ENCODE assay signal across 9 mouse cellular contexts in the genomic region with DNA sequence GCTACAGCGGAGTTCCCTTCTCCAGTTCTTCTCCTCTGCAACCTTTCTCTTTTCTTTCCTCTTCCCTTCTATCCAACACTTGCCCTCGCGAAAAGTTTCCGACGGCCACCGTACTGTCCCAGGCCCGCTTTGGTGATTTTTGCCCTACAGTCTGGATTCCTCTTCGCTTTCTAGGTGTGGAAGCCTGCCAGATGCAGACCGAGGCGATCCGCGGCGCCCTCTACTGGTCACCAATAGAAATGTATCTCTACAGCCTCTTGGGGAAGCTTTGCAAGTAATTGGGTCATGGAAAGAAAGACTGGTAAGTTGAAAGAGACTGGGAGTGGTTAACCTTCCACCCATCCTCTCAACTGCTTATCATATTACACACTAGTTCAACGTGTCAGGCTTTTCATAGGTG. TPM values are rescaled to one million over a fixed set of nuclear protein-coding genes. Genes with fewer than 3 reads are reported as not detected.
DNase-seq lines count a peak whose midpoint lies in the region; ATAC-seq and TF ChIP-seq lines count a peak whose summit lies in the region.
"Had no signal": no experiment of that assay in that cellular context is flagged by ENCODE, and none has a peak within 500 bp of the region (broad histone marks: within the 10 kb centered on the region; RNA-seq: fewer than 3 reads in every experiment).

No protein-coding gene starts in this region.

- peak; percentile 58 for TF ChIP-seq CTCF in lung, adult 2 months (IDR thresholded peaks at IDR 0.05; ENCODE audit: insufficient read depth, low read length)

- ATAC-seq in heart, embryonic 12.5 days (ENCODE audit: insufficient number of reproducible peaks, low FRiP score) = no peak

- H3K36me3 ChIP-seq in heart, embryonic 12.5 days = no peaks in the 10 kb centered on the region

- H3K27ac ChIP-seq in heart, embryonic 12.5 days (ENCODE audit: poor library complexity, severe bottlenecking) = no peak overlapping the region

- peaks cover 81% of the 10 kb centered on the region for H3K27me3 ChIP-seq in heart, embryonic 12.5 days (replicated peaks)

- peak overlapping the region; percentile 51 for H3K4me2 ChIP-seq in heart, embryonic 12.5 days

- no peak overlapping the region for H3K4me3 ChIP-seq in heart, embryonic 12.5 days
- H3K4me3 ChIP-seq in lung, adult 2 months (replicated peaks; ENCODE audit: extremely low read depth, low read depth, low read length) = no peak overlapping the region

- TF ChIP-seq POLR2A in lung, adult 2 months (IDR thresholded peaks at IDR 0.05; ENCODE audit: borderline replicate concordance, extremely low read depth, low read depth, low read length) = no peak

- DNase-seq in CD4-positive, CD25-positive, alpha-beta regulatory T cell, adult 2 months (ENCODE audit: low read depth, low spot score) = peak; percentile 49
- DNase-seq in adrenal gland, postnatal 14 days = peak; percentile 85
- DNase-seq in embryo, embryonic 9.5 days (ENCODE audit: extremely low spot score) = peak; percentile 77
- DNase-seq in kidney, postnatal 10 days = peak; percentile 83
- DNase-seq in lung, adult 2 months = peak; percentile 79
- peak; percentile 91 for DNase-seq in retina, embryonic 14.5 days (ENCODE audit: low spot score)
- no peak for DNase-seq in T-cell, adult 2 months (ENCODE audit: low spot score)

- WGBS in heart, embryonic 12.5 days = 2% methylated on average over 14 of the region's 14 CpGs
- 2% methylated on average over 14 of the region's 14 CpGs for WGBS in lung, adult 2 months

- H3K9me3 ChIP-seq in heart, embryonic 12.5 days (replicated peaks) = no peaks in the 10 kb centered on the region

- H3K4me1 ChIP-seq in heart, embryonic 12.5 days (replicated peaks) = peaks cover 9% of the 10 kb centered on the region
- peaks cover 5% of the 10 kb centered on the region; the same call in 1 of the 2 replicates for H3K4me1 ChIP-seq in lung, adult 2 months (ENCODE audit: control insufficient read depth, insufficient read depth, low read length)

- no peak overlapping the region for H3K9ac ChIP-seq in heart, embryonic 12.5 days

RNA-seq across cellular contexts. Expression of a gene that starts 4.4 kb away (rescaled TPM):
- not detected in 2 replicates for total RNA-seq in adrenal gland, postnatal 14 days (2021)
- polyA plus RNA-seq in heart, embryonic 12.5 days (2016; fragmentation: Nextera tagmentation; extraction: Ambion mirVana) = 0.11 and 1.3 TPM in 2 replicates
- polyA plus RNA-seq in lung, adult 2 months (2012; rRNA removed) = 267 and 400 TPM in 2 replicates
- polyA plus RNA-seq: gonadal fat pad, adult 2 months had no signal

Comparison
In these comparisons a context has a peak if more than half of its experiments do, and no peak if none do; other contexts are left out.
1. RNA of a gene that starts 4.4 kb away (polyA plus RNA-seq): 267 to 400 TPM in lung, adult 2 months; 0.11 to 1.3 TPM in heart, embryonic 12.5 days; every median in the first group is over 100 times any median in the second.